Mouse (Mus musculus) left cerebral cortex, postnatal 36 days (tissue): ENCODE measurements around the gene Hsh2d. TPM values are rescaled to one million over a fixed set of nuclear protein-coding genes. Genes with fewer than 3 reads are reported as not detected.
A peak's percentile ranks its signal among the peaks of the same experiment; 100 is the strongest.

Experiments
- DNase-seq, 2 experiments: peaks; one replicate each; pipeline ENCODE4 v3.0.0; 2021 to 2022; ENCODE audit warnings: low spot score in 2 of 2, mixed read lengths in 1 of 2
- intact Hi-C: fragments of 180-260 bp; cut with DNase I; formaldehyde crosslinking; loops from one replicate; pipeline ENCODE4 v1.15.1; 2025
- total RNA-seq, 2 experiments: library from RNA; stranded (reverse); gene quantifications; 2 replicates each; pipeline ENCODE4 v1.2.3; 2021

Gene Hsh2d
- total RNA-seq, 2 experiments from 2014 or later: not detected

- intact Hi-C loops: no loop called here
- no peak for DNase-seq
These were observed 5.8 kb upstream of the Hsh2d start for GRCm38 (mm10) chr8:72183554-72184202.

GRCm38 (mm10) chr8:72187793-72188331 is 1.6 kb upstream of the Hsh2d start:
- intact Hi-C loops: no loop called here
- no peak for DNase-seq

GRCm38 (mm10) chr8:72190215-72190539 is 739 bp downstream of the Hsh2d start:
- intact Hi-C loops: no loop called here

DNA sequence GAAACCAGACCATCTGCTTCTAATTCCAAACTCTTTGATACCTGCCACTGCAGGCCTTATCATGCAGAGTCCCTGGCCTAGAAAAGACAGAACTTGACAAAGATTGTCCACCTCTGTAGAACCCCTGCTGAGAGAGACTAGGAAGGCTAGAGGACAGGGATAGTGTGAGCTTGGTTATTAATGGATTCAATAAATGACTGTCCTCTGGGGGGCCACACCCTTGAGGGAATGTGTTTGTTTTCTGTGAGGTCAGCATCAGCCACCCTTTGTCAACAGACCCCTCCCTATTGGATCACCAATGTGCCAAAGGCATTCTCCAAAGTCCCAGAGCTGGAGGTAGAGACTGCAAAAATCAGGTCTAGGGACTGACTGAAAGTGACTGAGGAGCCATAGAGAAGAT is 2.6 kb downstream of the Hsh2d start:
- no peak for DNase-seq
- intact Hi-C loops: no loop called here

More at GRCm38 (mm10) chr8:72190215-72190539, 739 bp downstream of the Hsh2d start:
- DNase-seq: no peak

DNA sequence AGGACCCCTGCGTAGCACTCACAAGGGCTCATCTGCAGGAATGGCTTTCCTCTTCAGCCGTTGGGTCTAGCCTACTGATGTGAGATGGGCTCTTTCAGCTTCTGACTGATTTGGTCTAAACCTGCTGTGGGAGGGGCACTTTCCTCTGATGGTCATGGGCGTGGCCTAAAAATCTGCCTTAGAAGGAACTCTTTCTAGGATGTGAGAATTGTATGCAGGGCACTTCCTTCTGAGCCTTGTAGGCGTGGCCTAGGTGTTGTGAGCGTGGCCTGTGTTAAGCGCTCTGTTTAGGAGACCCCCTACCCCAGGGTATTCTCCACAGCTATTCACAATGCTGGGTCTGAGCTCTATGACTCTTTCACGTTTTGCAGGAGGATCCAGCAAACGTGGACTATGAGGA is 8.6 kb downstream of the Hsh2d start:
- DNase-seq: no peak
- intact Hi-C loops: no loop called here

DNA sequence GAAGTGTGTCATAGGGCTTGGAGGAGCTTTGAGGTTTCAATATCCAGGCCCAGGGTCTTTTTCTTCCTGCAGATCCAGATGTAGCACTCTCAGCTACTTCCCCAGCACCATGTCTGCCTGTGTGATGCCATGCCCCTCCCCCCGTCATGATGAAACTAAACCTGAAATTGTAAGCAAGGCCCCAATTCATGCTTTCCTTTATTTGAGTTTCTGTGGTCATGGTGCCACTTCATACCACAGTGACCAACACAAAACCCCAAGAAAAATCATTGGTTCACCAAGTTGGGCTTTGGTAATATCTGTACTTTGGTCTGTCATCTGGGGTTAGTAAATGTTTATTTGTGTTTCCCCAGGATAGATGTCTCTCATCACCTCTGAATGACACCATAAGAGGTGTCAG is 19.1 kb downstream of the Hsh2d start:
- no peak for DNase-seq
- intact Hi-C loops: no loop called here

- intact Hi-C loops: no loop called here
- no peak for DNase-seq
These were observed 20.8 kb downstream of the Hsh2d start for GRCm38 (mm10) chr8:72210222-72210621.

DNA sequence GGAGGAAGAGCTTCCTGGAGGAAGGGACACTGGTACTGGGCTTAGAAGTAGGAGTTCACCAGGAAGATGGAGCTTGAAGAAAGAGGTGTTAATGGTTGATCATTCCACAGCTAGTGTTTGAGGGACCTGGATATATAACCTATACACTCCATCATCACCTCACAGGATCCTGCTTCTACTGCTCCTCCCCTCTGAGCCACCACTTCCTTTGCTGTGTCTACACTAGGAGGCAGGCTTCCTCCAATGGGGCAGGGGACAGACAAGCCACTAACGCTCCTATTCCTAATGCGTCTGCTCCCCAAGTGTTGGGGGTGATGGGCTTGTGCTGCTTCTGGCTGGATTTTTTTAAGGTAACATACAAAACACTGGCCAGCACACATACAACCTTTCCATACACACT is 21.3 kb downstream of the Hsh2d start:
- intact Hi-C loops: no loop called here

GRCm38 (mm10) chr8:72211846-72212245 is 22.4 kb downstream of the Hsh2d start:
- intact Hi-C loops: no loop called here
- DNase-seq: no peak

More for the DNA sequence above, 21.3 kb downstream of the Hsh2d start:
- no peak for DNase-seq

DNA sequence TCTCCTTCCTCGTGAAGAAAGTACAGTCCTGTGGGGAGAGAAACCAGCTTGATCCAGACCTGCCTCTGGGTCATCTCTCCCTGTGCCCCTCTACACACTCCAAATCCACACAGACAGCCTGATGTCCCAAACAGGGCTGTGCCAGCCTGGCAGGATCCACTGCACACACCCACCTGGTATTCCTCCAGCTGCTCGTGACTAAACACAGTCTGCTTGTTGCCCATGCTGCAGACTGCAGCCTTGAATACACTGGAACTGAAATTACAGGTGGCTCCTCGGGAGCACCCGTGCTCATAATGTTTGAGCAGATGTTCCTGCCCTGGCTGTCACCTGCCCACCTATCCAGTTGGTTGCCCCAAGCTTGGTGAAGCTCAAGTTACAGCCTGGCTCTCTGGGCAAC is 23.3 kb downstream of the Hsh2d start, which contains the start of gene Cib3:
Gene Cib3 (minus strand): TSS at position 87 of the 400 bp plus-strand sequence.
- intact Hi-C loops: no loop called here
- peak in 1 of 2 experiments; percentile 21 for DNase-seq

DNA sequence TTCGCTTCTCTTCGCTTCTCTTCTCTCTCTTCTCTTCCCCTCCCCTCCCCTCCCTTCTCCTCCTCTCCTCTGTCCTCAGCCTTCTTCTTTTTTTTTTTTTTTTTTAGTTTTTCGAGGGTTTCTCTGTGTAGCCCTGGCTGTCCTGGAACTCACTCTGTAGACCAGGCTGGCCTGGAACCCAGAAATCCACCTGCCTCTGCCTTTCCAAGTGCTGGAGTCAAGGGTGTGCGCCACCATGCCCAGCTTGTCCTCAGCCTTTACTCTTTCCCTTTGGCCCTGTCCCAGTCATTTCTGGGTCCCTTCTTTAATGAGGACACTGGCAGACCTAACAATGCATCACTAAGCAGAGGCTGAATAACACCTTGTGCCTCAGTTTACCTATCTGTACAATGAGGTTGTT is 24.1 kb downstream of the Hsh2d start, which contains the start of gene Gm11034:
Gene Gm11034 (minus strand): TSS at position 101 of the 400 bp plus-strand sequence.
- intact Hi-C loops: no loop called here
- DNase-seq: no peak

DNA sequence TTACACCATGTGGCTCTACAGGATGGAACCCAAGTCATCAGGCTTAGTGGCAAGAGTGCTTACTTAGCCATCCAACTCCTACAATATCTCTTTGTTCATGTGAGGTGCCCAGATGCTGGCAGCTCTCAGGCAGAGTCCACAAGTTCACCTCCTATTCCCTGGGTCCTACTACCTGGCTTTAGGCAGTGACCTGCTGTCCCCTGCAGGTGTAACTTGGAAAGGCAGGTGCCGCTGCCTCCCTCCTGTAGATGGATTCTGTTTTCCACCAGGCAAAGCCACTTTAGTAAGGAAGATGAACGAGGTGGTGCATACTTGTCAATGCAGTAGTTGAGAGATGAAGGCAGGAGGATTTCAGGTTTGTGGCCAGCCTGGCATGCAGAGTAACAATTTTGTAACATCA is 25.6 kb downstream of the Hsh2d start:
- DNase-seq: no peak
- intact Hi-C loops: no loop called here

GRCm38 (mm10) chr8:72215871-72216270 is 26.4 kb downstream of the Hsh2d start:
- no peak for DNase-seq
- intact Hi-C loops: no loop called here

- no peak for DNase-seq
- intact Hi-C loops: no loop called here
These were observed 29.5 kb downstream of the Hsh2d start for GRCm38 (mm10) chr8:72218781-72219540.

DNA sequence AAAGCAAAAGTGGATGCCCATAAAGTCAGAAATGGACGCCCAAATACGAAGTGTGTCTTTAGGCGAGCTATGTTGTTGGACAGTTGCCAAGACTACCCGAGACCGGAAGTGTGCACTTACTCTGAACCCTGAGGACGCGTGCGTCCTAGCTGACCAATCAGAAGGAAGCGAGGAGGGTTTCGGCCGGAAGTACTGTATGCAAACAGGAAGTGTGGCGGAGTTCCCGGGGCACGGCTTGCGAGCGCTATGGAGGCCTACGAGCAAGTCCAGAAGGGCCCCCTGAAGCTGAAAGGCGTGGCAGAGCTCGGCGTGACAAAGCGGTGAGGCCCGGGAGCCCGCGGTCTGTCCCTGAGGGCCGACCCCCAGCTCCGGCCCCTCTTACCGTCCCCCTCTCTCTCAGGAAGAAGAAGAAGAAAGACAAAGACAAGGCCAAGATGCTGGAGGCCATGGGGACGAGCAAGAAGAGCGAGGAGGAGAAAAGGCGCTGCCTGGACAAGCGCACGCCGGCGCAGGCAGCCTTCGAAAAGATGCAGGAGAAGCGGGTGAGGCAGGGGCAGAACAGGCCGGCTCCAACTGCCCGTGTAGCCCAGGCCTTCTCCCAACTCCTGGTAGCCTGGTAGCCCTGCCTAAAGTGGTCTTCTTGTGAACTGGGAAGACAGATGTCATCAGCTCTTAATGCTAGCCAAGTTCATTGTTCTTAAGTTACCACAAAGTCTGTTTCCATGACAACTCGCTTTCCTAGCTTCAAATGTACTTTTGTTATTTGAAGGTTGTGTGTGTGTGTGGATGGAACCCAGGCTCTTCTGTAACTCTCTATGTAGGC is 30.3 kb downstream of the Hsh2d start, which contains the start of gene Fam32a:
Gene Fam32a (plus strand): TSS at position 190 of the 823 bp plus-strand sequence.
- intact Hi-C loops: no loop called here
- peak; percentile 82 to 87 for DNase-seq

GRCm38 (mm10) chr8:72220758-72221157 is 31.3 kb downstream of the Hsh2d start:
- intact Hi-C loops: no loop called here
- DNase-seq: no peak

DNA sequence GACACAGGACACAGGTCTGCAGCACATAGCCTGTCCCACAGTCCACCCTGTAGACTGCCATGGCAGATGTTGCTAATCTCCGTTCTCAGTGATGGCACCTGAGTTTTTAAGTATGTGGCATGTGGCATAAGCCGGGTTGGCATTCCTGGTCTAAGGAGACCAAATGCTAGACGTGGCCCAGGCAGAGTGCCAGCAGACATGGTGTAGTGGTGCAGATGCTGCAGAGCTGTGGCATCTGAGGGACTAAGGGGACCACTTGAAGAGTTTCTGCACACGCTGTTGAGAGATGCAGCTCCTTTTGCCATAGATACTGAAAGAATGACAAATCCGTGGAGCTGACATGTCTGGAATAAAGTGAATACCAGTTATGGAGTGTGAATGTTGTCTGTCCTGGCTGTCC is 33.2 kb downstream of the Hsh2d start:
- intact Hi-C loops: no loop called here
- no peak for DNase-seq

- intact Hi-C loops: loop anchor here (5.0 kb wide), 1 partner anchor 77 kb away; the partner anchor contains the start of gene Rab8a
- DNase-seq: peak; percentile 98
These were observed 50.3 kb downstream of the Hsh2d start, which contains the start of gene Ap1m1 for GRCm38 (mm10) chr8:72239499-72240402. Gene Ap1m1 (plus strand): TSS chr8:72240018.

DNA sequence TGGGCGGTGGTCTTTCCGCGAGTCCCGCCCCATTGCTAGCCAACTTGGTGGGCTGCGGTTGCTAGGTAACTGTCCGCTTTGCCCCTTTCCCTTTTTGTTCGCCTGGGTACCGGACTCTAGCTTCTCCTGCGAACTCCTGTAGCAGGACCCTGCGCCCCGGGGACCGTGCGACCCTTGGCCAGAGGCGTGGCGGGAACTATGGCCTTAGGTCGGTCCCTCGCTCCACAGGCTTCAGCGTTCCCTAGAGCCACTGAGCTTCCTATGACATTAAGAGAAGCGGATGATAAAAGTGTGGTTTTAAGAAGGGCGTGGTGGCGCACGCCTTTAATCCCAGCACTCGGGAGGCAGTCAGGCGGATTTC is 50.9 kb downstream of the Hsh2d start:
- intact Hi-C loops: no loop called here
- DNase-seq: no peak
